Mouse (Mus musculus) G1E (cell line): ENCODE measurements around the gene Swsap1.

ENCODE experiments used
- CTCF ChIP-seq: IDR thresholded peaks from 2 replicates; pipeline ENCODE4 v1.5.1; 2012; ENCODE audit warnings: low read depth, low read length, inconsistent platforms, mixed read lengths
- GATA1 ChIP-seq: IDR thresholded peaks from 2 replicates; pipeline ENCODE4 v1.6.1; 2012; ENCODE audit warnings: borderline replicate concordance, low read length, inconsistent platforms, mixed read lengths
- TAL1 ChIP-seq: conservative IDR thresholded peaks from 2 replicates; pipeline ENCODE4 v1.6.1; 2012; ENCODE audit warnings: low read depth, low read length, inconsistent platforms, mixed read lengths

DNA sequence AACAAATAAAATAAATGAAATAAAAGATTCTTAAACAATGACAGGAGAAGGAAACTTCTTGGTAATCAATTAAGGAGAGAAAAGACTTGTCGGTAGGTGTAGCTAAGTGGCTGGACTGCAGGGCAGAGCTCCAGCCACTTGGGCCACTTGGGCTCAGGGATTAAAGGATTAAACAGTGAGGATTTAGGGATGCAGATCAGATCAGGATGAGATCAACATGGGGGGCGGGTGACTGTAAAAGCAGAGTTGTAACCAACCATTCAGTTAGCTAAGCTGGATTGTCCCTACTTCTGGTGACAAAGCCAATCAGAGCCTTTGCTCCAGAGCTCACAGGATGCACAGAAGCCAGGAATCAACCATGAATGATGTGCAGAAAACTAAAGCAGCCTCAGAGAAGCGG lies 28.4 kb downstream of the Swsap1 start:
- TF ChIP-seq CTCF (no peak), GATA1 (no peak), TAL1 (no peak)
